Mouse (Mus musculus) lung, postnatal 36 days (tissue): ENCODE results near the gene Mesp2.

ENCODE experiments used
- DNase-seq: peaks from one replicate; pipeline ENCODE4 v3.0.0; 2022; ENCODE audit warnings: mixed read lengths

Mesp2 gene

DNA sequence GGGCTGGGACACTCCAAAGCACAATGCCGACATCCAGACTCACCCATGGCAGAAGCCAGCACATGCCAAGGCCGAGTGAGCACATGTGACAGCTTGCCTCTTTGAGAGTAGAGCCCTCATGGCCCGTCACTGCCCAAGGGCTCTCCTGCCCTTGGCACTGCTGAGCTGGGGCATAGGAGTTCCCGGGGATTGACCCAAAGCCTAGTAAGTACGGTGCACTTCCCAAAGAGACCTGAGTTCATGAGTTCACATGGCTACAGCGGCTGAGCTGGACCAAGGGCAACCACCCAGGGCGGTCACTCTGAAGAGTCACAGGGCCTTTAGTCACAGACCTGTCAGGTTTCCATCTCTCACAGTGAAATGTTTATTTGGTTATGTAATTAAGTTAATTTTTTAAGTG is 2.0 kb upstream of the Mesp2 start:
- no peak for DNase-seq

DNA sequence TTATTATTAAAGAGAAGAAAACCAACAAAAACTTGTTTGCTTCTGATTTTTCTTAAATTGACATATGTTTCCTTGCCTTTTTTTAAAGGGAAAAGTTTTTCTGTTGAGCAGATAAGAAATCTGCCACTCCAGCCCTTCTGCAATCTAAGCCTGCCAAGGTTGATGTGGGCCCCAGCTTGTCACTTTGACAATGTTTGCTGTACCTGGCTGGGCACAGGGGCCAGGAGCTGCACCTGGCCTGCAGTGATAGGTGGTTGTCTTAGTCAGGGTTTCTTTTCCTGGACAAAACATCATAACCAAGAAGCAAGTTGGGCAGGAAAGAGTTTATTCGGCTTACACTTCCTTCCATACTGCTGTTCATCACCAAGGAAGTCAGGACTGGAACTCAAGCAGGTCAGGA is 2.9 kb downstream of the Mesp2 start:
- no peak for DNase-seq

GRCm38 (mm10) chr7:79818321-79818720 is 7.8 kb downstream of the Mesp2 start:
- no peak for DNase-seq

GRCm38 (mm10) chr7:79819515-79819914 is 9.0 kb downstream of the Mesp2 start:
- DNase-seq = no peak

DNA sequence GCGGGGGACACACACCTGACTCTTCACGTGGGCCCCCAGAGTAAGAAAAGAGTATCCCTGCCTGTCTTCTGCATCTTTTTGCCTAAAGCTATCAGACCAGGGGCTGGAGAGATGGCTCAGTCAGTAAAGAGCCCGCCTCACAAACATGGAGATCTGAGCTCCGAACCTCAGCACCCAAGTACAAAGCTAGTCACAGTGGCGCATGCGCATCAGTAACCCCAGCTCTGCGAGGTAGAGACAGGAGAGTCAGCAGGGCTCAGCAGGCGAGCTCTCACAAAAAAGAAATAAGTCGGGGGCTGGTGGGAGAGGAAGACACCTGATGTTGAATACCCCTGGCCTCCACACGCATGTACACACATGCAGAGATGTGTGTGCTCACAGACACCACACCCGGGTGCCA is 9.5 kb downstream of the Mesp2 start:
- no peak for DNase-seq

GRCm38 (mm10) chr7:79822092-79822695 is 11.7 kb downstream of the Mesp2 start:
- DNase-seq = peak; percentile 76

DNA sequence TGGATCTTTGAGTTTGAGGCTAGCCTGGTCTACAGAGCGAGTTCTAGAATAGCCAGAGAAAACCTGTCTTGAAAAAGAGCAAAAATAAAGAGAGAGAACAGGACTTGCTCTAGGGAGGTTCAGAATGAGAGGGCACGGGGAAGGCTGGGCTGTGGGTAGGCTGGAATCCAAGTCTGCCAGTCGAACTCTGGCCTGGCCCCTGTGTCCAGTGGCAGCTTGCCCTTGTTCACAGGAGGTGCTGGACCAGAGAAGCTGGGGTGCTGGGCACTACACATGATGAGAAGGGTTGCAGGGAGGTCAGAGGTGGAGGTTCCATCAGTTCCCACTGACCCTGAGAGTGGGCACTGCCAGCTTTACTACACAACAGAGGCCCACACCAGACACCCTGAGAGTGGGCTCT is 17.8 kb downstream of the Mesp2 start:
- DNase-seq = no peak

DNA sequence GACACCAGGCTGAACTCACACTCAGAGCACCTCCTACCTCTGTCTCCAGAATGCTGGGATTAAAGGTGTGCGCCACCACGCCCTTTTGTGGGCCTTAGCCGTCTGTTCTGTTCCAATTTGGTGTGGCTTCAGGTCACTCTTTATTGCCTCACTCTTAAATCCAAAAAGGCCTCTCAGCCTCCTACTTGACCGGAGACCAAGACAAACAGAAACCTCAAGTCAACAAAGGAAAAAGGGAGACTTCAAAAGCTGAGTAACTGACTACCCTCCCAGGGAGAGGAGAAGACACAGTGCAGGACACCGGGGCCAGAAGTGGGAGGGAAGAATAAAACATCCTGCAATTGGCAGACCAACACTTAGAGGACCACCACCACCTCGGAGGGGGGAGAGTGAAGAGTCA is 20.6 kb downstream of the Mesp2 start:
- peak; percentile 83 for DNase-seq

DNA sequence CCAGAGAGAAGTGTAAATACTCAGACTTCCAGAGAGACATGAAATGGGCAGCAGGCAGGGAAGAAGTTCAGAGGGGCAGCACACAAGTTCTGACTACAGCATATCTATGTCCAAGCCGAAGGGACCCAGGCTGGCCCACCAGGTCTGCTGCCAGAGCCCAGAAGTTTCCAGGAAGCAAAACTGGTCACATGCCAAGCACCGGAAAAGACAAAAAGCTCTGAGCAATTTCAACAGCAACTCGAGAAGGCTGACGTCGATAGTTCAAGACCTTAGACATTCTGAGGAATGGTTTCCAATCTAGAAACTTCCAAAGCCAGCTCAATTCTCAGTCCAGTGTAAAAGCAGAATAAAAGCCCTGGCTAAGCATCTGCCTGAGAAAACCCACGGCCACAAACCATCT is 21.1 kb downstream of the Mesp2 start:
- peak; percentile 82 for DNase-seq

DNA sequence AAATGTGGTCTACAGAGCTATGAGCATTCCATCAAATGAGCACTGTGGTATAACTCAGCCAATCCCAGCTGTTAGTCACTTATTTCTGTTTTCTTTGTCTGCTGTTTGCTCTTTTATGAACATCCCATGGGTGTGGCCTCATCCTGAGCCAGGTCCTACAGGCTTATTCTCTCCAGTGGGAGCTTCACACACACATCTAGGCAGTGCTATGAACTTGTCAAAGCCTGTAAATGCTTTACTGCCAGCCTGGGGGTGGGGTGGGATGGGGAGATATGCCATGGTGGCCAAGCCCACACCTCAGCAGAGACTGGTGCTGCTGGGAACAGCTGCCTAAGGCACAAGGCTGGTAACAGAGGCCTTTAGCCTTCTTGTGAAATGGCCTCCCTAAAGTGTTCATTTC is 22.5 kb downstream of the Mesp2 start:
- DNase-seq = no peak

DNA sequence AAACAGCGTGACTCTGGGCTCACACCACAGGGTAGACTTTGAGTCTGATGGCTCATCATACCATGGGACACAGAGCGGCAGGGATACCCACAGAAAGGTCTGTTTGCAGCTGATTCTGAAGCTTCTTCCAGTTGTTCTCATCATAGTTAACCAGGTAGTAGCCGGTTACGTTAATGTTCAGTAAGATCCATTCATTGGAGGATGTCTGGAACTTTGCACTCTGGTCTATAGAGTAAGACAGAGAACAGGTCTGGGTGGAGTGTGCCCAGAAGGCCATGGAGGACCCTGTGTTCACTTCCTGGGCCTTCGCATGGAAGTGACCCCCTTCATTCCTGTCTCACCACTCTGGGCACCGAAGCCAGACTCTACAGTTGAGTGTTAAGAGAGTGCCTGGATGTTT is 24.7 kb downstream of the Mesp2 start:
- no peak for DNase-seq

DNA sequence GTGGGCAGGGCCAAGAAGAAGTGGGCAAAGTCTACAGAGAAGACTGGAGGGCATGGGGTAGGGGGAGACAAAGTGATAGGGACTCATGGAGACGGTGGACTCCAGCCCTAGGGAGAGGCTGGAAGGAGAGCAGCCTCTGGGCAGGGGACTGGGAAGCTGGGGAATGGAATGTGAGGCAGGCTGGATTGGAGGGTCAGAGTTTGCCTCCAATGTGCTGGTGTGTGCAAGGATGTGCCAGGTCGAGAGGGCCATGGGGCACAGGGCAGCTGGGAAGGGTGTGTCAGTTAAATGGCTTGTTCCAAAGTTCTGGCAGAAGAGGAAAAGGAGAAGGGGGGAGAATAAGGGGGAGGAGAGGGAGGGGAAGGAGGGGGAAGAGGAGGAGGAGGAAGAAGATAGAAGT is 26.7 kb downstream of the Mesp2 start:
- DNase-seq = no peak

- no peak for DNase-seq
Measured at GRCm38 (mm10) chr7:79842163-79842562, 31.6 kb downstream of the Mesp2 start.

- DNase-seq = no peak
Measured at GRCm38 (mm10) chr7:79844090-79844802, 33.7 kb downstream of the Mesp2 start.

GRCm38 (mm10) chr7:79846342-79846741 is 35.8 kb downstream of the Mesp2 start:
- DNase-seq = no peak

DNA sequence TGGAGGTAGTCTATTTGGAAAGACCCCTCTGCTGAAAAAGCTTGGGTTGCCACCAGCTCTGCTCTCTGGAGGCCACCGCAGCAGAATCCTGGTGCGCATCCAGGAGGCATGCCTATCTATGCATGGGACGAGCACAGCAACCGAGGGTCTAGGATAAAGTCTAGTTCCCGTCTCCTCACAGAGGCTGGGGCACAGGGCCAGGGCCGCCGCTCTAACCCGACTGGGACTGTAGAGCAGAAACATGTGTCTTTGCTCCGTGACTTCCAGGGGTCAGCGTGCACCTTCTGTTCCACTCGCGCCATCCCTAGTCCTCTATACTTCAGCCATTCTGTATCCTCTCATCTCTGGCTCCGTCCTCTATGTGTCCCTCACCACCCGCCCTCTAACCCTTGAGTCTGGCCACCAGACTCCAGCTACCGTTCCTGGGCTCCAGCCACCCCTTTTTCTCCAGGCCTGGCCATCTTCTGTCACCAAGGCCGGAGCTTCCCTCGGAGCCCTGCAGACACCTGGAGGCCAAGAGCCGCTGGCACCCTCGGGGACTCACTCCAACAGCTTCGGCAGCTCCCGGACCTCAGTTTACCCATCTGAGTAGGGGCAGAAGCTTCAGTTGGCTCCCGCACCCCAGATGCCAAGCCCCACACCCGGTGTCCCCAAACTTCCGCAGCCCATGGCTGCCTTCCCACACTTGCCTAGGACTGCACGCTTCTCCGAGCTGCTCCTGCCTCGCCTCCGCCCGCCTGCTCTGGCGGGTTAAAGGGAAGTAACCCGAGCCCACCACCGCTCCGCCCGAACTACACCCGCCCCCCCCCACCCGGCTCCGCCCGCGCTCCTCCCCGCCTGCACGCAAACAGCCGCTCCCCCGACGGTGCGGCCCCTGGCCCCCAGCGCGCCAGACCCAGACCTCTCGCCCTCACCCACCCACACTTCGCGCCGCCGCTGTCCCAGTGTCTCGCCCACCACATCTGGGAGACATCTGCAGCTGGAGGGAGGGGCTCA is 37.2 kb downstream of the Mesp2 start:
- peak; percentile 32 for DNase-seq

DNA sequence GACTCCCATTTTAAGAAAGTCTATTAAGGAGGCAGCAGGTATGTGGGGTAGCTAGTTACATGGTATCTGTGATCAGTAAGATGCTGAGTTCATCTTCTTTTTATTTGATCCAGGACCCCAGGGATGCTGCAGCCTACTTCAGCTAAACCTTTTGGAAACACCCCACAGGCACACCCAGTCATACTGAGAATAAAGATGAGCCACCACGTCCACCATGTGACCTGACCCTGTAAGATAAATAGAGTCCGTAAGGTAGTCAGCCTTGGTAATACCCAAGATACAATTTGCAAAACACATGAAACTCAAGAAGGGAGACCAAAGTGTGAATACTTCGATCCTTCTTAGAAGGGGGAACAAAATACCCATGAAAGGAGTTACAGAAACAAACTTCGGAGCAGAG is 45.8 kb downstream of the Mesp2 start:
- no peak for DNase-seq

- no peak for DNase-seq
Measured at GRCm38 (mm10) chr7:79858202-79858934, 47.8 kb downstream of the Mesp2 start.

GRCm38 (mm10) chr7:79858956-79859630 is 48.6 kb downstream of the Mesp2 start:
- DNase-seq = no peak

DNA sequence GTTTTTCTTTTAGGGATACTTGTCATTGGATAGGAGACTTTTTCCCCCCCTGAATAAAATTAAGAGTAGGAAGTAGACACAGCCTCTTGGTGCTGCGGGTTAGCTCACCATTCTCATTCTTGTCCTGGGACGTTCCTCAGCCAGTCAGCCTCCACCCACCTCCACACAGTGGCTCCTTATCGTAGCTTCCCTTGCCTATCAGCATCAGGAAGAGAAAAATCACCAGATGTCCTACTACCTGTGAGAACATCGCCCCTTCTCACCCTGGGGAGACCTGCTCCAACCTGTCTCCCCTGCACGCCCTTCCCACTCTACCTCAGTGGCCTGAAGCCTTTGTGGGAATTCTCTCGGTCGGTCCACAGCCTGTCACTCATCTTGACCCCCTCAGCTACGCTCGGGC is 50.3 kb downstream of the Mesp2 start, which contains the start of gene Anpep:
TSS of gene Anpep (minus strand) at position 249 of the 400 bp plus-strand sequence.
- no peak for DNase-seq

DNA sequence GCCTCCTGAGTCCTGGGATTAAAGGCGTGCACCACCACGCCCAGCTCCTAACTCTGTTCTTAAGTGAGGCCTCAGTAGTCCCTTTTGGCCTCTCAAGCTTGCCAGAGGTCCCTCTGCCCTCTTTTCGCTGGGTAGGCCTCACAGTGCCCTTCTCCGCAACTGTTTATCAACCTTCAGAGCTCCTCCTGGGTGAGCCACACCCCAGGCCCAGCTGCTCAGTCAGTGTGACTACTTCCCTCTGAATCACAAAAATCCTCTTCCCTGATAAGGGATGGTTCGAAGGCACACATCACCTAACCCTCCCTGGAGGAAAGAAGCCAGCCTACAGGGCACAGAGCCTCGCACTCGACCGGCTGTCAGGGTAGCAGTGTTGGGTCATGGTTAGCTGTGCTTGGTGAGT is 51.3 kb downstream of the Mesp2 start:
- no peak for DNase-seq
